Mouse (Mus musculus): ENCODE data around the gene Trpm2. TPM values are rescaled to one million over a fixed set of nuclear protein-coding genes. Genes with fewer than 3 reads are reported as not detected.
"Not testable (repeated sequence)": the region's sequence is repeated elsewhere in the genome, so short reads cannot be mapped to it uniquely, and the experiment has no call there.

Trpm2 gene
- polyA plus RNA-seq (2015; fragmentation: Nextera tagmentation; extraction: Ambion mirVana): 0.72 and 1.6 TPM in 2 replicates

DNA sequence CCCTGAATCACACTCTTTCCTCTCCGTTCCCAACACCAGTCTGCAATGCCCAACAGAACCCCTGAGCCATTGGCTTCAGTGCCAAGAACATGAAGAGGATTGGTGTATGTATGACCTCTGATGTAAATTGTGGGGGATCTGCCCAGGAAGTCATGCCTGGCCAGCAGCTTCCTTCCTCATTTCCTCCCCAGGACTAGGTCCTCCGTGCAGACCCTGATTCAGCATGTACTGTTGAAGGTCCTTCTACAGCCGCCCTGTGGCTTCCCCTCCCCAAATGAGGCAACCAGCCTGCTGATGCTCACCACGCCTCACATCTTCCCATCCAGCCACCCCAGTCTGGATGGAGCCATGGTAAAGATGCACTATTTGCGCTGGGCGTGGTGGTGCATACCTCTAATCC, at the start of gene Trpm2:
Gene Trpm2, minus strand, starts transcription at position 83 of the 400 bp plus-strand sequence.
- no peaks in the 10 kb centered on the region for H3K36me3 ChIP-seq
- no peak within 1 kb of the TSS; the same call in 1 of the 2 replicates for H3K9ac ChIP-seq
- peak within 1 kb of the TSS; percentile 53 for H3K4me2 ChIP-seq
- 69% methylated on average over 6 of the region's 6 CpGs for WGBS
- H3K9me3 ChIP-seq: no peaks in the 10 kb centered on the region
- H3K4me1 ChIP-seq: 0 out of 2 replicates have a peak, but pooled peaks cover 7% of the 10 kb centered on the region
- peaks cover 31% of the 10 kb centered on the region for H3K27me3 ChIP-seq
- H3K4me3 ChIP-seq: peak within 1 kb of the TSS; percentile 23
- no peak for ATAC-seq (ENCODE audit: borderline replicate concordance, extremely low read depth, low FRiP score, low TSS enrichment)
- H3K27ac ChIP-seq: no peak within 1 kb of the TSS

DNA sequence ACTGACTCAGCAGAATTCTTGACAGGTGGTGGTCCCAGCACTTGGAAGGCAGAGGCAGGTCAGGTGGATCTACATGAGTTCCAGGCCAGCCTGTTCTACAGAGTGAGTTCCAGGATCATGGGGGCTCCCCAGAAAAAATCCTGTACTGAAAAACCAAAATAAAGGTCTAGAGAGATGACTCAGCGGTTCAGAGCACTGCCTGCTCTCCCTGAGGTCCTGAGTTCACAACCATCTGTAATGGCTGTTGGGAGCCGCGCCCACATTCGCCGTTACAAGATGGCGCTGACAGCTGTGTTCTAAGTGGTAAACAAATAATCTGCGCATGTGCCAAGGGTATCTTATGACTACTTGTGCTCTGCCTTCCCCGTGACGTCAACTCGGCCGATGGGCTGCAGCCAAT, 49.6 kb upstream of the Trpm2 start:
- H3K27ac ChIP-seq; H3K36me3 ChIP-seq; H3K27me3 ChIP-seq; ATAC-seq (ENCODE audit: borderline replicate concordance, extremely low read depth, low FRiP score, low TSS enrichment); H3K9ac ChIP-seq; H3K4me2 ChIP-seq; H3K9me3 ChIP-seq; H3K4me3 ChIP-seq; H3K4me1 ChIP-seq: not testable (repeated sequence)
- WGBS: 95% methylated on average over 7 of the region's 11 CpGs

DNA sequence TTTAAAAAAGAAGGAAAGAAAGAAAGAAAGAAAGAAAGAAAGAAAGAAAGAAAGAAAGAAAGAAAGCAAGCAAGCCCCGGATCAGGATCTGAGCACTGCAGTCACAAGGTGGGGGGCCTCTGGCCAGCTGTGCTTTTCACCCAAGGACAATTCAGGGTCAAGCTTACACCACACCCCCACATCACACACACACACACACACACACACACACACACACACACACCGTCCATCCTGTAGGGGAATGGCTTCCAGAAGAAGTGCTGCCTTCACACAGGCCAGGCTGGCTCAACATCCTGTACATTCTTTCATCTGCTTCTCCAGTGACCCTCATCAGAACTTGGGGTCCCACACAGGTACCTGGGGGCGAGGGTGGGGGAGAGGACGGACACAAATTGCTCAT, 48.9 kb upstream of the Trpm2 start:
- Histone ChIP-seq H3K9ac (no peak overlapping the region), H3K4me3 (no peak overlapping the region), H3K4me2 (no peak overlapping the region), H3K36me3 (no peaks in the 10 kb centered on the region), H3K4me1 (0 out of 2 replicates have a peak, but pooled peaks cover 2% of the 10 kb centered on the region), H3K9me3 (no peaks in the 10 kb centered on the region), H3K27me3 (no peaks in the 10 kb centered on the region), H3K27ac (no peak overlapping the region)
- 74% methylated on average over 4 of the region's 4 CpGs for WGBS
- no peak for ATAC-seq (ENCODE audit: borderline replicate concordance, extremely low read depth, low FRiP score, low TSS enrichment)

DNA sequence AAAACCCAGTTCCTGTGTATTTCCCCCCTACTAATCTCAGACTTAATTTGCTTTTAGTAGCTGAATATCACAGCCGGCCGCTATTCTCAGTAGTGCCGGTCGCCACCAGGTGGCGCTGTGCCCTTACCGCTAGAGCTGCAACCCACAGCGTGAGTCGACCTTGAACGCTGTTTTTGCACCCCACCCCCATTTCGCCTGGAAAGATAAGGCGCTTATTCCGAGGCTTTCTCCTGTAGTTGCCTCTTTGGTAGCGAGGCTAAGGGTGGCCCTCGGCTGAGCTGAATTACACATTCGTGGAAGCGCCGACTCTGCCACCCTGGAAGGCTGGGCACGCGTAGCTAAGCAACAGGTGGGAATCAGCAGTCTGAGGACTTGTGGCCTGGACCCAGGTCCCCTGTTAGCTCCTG, 48.4 kb upstream of the Trpm2 start:
- H3K27me3 ChIP-seq: no peaks in the 10 kb centered on the region
- peak overlapping the region; percentile 29 for H3K4me3 ChIP-seq
- no peaks in the 10 kb centered on the region for H3K36me3 ChIP-seq
- peak; percentile 59; the same call in 1 of the 2 replicates for ATAC-seq (ENCODE audit: borderline replicate concordance, extremely low read depth, low FRiP score, low TSS enrichment)
- peak overlapping the region; percentile 58 for H3K4me2 ChIP-seq
- 0 out of 2 replicates have a peak, but pooled peaks cover 2% of the 10 kb centered on the region for H3K4me1 ChIP-seq
- 17% methylated on average over 19 of the region's 19 CpGs for WGBS
- no peaks in the 10 kb centered on the region for H3K9me3 ChIP-seq
- no peak overlapping the region for H3K9ac ChIP-seq
- H3K27ac ChIP-seq: no peak overlapping the region

DNA sequence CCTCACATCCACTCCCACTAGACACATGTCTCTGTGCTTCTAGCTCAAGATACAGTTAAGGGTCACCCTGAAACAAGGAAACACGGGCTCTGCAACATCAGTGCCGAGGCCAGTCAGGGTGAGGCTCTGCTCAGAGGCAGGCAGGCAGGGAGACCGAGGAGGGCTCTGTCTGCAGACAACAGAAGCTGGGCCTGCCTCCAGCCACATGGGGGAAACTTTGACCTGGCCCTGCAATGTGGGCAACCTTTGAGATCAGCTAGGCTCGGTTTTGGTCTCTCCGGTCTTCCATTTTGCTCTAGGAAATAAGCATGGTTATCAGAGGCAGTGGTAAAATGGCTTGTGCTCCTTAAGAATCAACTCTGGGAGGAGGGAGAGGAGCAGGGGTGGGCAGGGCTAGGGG, 46.0 kb upstream of the Trpm2 start:
- no peak overlapping the region for H3K27ac ChIP-seq
- H3K9me3 ChIP-seq: no peaks in the 10 kb centered on the region
- no peak overlapping the region for H3K9ac ChIP-seq
- no peaks in the 10 kb centered on the region for H3K36me3 ChIP-seq
- no peaks in the 10 kb centered on the region for H3K27me3 ChIP-seq
- H3K4me1 ChIP-seq: 0 out of 2 replicates have a peak, but pooled peaks cover 2% of the 10 kb centered on the region
- WGBS: 64% methylated on average over 5 of the region's 5 CpGs
- no peak for ATAC-seq (ENCODE audit: borderline replicate concordance, extremely low read depth, low FRiP score, low TSS enrichment)
- H3K4me2 ChIP-seq: no peak overlapping the region
- no peak overlapping the region for H3K4me3 ChIP-seq

DNA sequence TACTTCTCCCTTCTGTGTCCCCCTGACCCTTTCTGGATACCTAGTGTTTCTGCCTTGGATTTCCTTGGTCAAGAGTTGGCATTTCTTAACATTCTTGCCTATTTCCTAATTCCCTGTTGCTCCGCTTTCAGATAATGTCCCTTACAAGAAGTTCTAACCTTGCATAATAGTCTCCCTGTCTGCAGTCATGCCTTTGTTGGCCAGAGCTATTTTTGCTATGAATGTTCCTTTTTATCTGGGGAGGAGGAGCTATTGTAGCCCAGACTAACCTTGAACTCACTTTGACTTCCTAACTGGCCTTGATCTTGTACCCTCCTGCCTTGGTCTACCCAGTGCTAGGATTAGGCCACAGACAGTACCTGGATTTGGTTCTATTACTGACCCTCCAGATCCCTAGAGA, 45.1 kb upstream of the Trpm2 start:
- no peaks in the 10 kb centered on the region for H3K27me3 ChIP-seq
- no peak overlapping the region for H3K9ac ChIP-seq
- ATAC-seq (ENCODE audit: borderline replicate concordance, extremely low read depth, low FRiP score, low TSS enrichment): no peak
- no peak overlapping the region for H3K27ac ChIP-seq
- peaks cover 5% of the 10 kb centered on the region for H3K4me1 ChIP-seq
- H3K4me2 ChIP-seq: no peak overlapping the region
- H3K4me3 ChIP-seq: no peak overlapping the region
- H3K9me3 ChIP-seq: no peaks in the 10 kb centered on the region
- 91% methylated on average over 1 of the region's 1 CpGs for WGBS
- no peaks in the 10 kb centered on the region for H3K36me3 ChIP-seq

- H3K36me3 ChIP-seq: no peaks in the 10 kb centered on the region
- no peak overlapping the region for H3K4me3 ChIP-seq
- H3K27me3 ChIP-seq: no peaks in the 10 kb centered on the region
- no peaks in the 10 kb centered on the region for H3K9me3 ChIP-seq
- ATAC-seq (ENCODE audit: borderline replicate concordance, extremely low read depth, low FRiP score, low TSS enrichment): no peak
- WGBS: 89% methylated on average over 18 of the region's 18 CpGs
- H3K27ac ChIP-seq: no peak overlapping the region
- no peak overlapping the region for H3K9ac ChIP-seq
- H3K4me1 ChIP-seq: peaks cover 17% of the 10 kb centered on the region
- H3K4me2 ChIP-seq: no peak overlapping the region
Measured at GRCm38 (mm10) chr10:78012661-78013495, 42.5 kb upstream of the Trpm2 start.

- not testable (repeated sequence) for ATAC-seq (ENCODE audit: borderline replicate concordance, extremely low read depth, low FRiP score, low TSS enrichment); H3K4me2 ChIP-seq; H3K36me3 ChIP-seq; H3K27me3 ChIP-seq; H3K9me3 ChIP-seq; H3K9ac ChIP-seq; H3K4me3 ChIP-seq; H3K27ac ChIP-seq
- WGBS: 91% methylated on average over 5 of the region's 5 CpGs
- peaks cover 32% of the 10 kb centered on the region for H3K4me1 ChIP-seq
Measured at GRCm38 (mm10) chr10:78011116-78011515, 40.8 kb upstream of the Trpm2 start.

DNA sequence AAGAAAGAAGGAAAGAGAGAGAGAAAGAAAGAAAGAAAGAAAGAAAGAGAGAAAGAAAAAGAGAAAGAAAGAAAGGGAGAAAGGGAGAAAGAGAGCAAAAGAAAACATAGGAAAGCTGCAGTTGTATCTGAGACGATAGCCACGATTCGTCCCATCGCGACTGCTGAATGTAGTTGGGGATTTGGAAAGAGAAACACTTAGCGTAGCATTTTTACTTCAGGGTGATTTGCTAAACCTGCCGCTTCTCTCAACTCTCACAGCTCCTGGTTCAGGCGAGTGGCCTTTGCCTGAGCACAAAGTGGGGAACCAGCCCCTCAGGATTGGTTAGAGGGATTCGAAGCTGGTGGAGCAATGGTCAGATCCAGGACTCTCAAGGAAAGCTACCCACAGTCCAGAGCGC, 40.0 kb upstream of the Trpm2 start:
- H3K4me3 ChIP-seq: peak overlapping the region; percentile 62
- peak overlapping the region; percentile 31 for H3K9ac ChIP-seq
- H3K4me2 ChIP-seq: peak overlapping the region; percentile 86
- H3K9me3 ChIP-seq: no peaks in the 10 kb centered on the region
- H3K4me1 ChIP-seq: peaks cover 32% of the 10 kb centered on the region
- peak overlapping the region; percentile 55 for H3K27ac ChIP-seq
- no peaks in the 10 kb centered on the region for H3K27me3 ChIP-seq
- ATAC-seq (ENCODE audit: borderline replicate concordance, extremely low read depth, low FRiP score, low TSS enrichment): no peak
- H3K36me3 ChIP-seq: no peaks in the 10 kb centered on the region
- WGBS: 6% methylated on average over 10 of the region's 10 CpGs

DNA sequence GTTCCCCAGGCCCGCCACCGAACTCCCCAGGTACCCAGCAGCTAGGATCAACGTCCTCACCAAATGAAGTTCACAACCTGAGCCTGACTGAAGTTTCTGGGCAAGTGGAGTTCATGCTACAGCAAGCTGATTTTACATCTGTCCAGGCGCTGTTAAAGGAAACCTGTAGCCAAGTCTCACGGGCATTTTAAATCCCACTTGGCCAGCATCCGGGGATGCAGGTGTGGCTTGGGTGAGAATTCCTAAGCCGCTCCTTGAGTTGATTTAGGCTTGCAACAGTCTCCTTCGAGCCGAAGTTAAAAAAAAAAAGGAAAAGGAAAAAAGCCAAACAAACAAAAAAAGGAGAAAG, 39.6 kb upstream of the Trpm2 start, which contains the start of gene Pfkl:
Gene Pfkl, minus strand, starts transcription at position 139 of the 349 bp plus-strand sequence.
- peak within 1 kb of the TSS; percentile 62 for H3K4me3 ChIP-seq
- no peaks in the 10 kb centered on the region for H3K36me3 ChIP-seq
- H3K27me3 ChIP-seq: no peaks in the 10 kb centered on the region
- no peaks in the 10 kb centered on the region for H3K9me3 ChIP-seq
- H3K9ac ChIP-seq: peak within 1 kb of the TSS; percentile 64
- H3K4me2 ChIP-seq: peak within 1 kb of the TSS; percentile 86
- WGBS: under 1% methylated on average over 9 of the region's 9 CpGs
- peak within 1 kb of the TSS; percentile 98 for H3K27ac ChIP-seq
- ATAC-seq (ENCODE audit: borderline replicate concordance, extremely low read depth, low FRiP score, low TSS enrichment): no peak
- peaks cover 32% of the 10 kb centered on the region for H3K4me1 ChIP-seq

DNA sequence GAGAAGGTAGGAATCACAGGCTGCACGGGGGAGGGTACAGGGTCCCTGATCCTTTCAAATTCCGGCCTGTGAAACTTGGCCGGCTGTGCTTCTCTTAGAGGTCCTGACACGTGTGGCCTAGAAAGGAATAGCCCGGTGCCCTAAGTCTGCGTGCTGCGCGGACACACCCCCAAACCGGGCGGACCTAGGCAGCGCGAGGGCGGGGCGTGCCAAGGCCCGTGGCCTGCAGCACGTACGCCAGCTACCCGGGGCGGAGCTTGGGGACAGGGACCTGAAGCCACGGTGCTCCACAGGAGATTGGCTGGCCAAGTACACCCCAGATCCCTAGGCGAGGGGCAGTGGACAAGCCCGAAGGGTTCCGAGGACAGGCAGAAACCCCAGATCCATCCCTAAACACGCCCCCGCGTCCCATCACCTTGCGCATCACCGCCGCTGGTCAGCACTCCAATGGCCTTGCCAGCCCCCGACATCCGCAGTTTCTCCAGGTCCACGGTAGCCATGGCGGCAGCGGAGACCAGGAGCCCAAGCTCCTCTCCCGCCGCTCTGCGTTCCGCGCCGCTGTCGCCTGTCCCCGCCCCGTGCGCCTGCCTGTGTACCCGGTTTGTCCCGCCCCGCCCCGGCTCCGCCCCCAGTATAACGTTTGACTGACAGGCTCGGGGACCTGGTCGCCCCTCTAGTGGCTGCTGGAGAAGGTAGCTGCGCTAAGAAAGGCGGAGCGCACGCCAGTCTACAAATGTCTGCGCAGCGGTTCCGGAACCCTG, 39.0 kb upstream of the Trpm2 start:
- Histone ChIP-seq H3K4me2 (peak overlapping the region; percentile 86), H3K4me1 (peaks cover 32% of the 10 kb centered on the region), H3K9me3 (no peaks in the 10 kb centered on the region), H3K9ac (peak overlapping the region; percentile 64), H3K4me3 (peak overlapping the region; percentile 62), H3K27me3 (no peaks in the 10 kb centered on the region), H3K27ac (peak overlapping the region; percentile 98), H3K36me3 (no peaks in the 10 kb centered on the region)
- WGBS: under 1% methylated on average over 59 of the region's 59 CpGs
- peak; percentile 96 for ATAC-seq (ENCODE audit: borderline replicate concordance, extremely low read depth, low FRiP score, low TSS enrichment)

- ATAC-seq (ENCODE audit: borderline replicate concordance, extremely low read depth, low FRiP score, low TSS enrichment): no peak
- Histone ChIP-seq H3K27me3 (no peaks in the 10 kb centered on the region), H3K9ac (peak overlapping the region; percentile 64), H3K4me1 (peaks cover 32% of the 10 kb centered on the region), H3K36me3 (peaks cover 4% of the 10 kb centered on the region; the same call in 1 of the 2 replicates), H3K27ac (peak overlapping the region; percentile 98; the same call in 1 of the 2 replicates), H3K9me3 (no peaks in the 10 kb centered on the region), H3K4me2 (peak overlapping the region; percentile 86), H3K4me3 (peak overlapping the region; percentile 62)
- 71% methylated on average over 3 of the region's 3 CpGs for WGBS
Measured at GRCm38 (mm10) chr10:78008169-78008568, 37.8 kb upstream of the Trpm2 start.
